Mouse (Mus musculus): ENCODE data around the gene Vip. TPM values are rescaled to one million over a fixed set of nuclear protein-coding genes. Genes with fewer than 3 reads are reported as not detected.
A peak's percentile ranks its signal among the peaks of the same experiment; 100 is the strongest.

Gene Vip
- total RNA-seq (2017): not detected in 2 replicates

- no peak for ATAC-seq (ENCODE audit: extremely low read depth, insufficient number of reproducible peaks, low FRiP score, poor library complexity, severe bottlenecking)
Measured at GRCm38 (mm10) chr10:5639112-5639511, at the start of gene Vip. Gene Vip (plus strand): TSS chr10:5639218.

- no peak for ATAC-seq (ENCODE audit: extremely low read depth, insufficient number of reproducible peaks, low FRiP score, poor library complexity, severe bottlenecking)
Measured at GRCm38 (mm10) chr10:5591061-5591460, 48.0 kb upstream of the Vip start.

DNA sequence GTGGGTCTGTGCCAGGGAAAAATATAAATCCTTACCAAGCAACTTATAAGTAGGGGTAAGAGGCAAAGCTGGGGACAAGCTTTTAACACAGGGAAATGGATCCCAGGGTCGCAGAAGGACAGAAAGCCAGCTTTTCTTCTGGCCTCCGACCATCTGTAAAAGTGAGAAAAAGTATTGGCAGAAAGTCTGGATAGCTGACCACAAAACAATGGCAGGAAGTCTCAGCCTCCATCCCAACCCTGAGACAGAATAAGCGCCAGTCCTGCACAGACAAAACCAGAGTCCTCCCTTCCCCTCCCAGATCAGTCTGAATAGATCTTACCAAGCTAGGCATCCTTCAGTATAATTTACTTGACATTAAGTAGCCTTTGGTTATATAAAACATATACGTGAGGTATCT lies 47.0 kb upstream of the Vip start:
- no peak for ATAC-seq (ENCODE audit: extremely low read depth, insufficient number of reproducible peaks, low FRiP score, poor library complexity, severe bottlenecking)

- no peak for ATAC-seq (ENCODE audit: extremely low read depth, insufficient number of reproducible peaks, low FRiP score, poor library complexity, severe bottlenecking)
Measured at GRCm38 (mm10) chr10:5593464-5593863, 45.6 kb upstream of the Vip start, which contains the start of gene Myct1. Gene Myct1 (plus strand): TSS chr10:5593775.

DNA sequence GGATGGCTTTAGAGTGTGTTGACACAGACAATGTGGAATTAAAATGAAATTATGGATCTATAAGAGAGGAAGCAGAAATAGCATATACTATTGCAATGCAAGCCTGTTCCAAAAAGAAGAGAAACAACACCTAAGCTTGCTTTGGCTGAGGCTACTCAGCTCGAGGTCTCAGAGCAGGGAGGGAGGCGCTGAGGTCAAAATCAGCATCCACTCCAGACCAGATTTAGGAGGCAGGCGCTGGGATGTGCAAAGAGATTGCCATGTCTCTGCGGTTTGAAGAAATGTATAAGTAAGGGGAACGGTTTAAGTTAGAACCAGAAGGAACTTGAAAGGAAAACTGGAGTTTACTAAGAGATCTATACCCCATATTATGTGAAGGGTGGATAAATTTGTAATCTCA lies 44.6 kb upstream of the Vip start:
- no peak for ATAC-seq (ENCODE audit: extremely low read depth, insufficient number of reproducible peaks, low FRiP score, poor library complexity, severe bottlenecking)

- no peak for ATAC-seq (ENCODE audit: extremely low read depth, insufficient number of reproducible peaks, low FRiP score, poor library complexity, severe bottlenecking)
Measured at GRCm38 (mm10) chr10:5596559-5596958, 42.5 kb upstream of the Vip start.

- 0 out of 2 replicates have a peak, but pooled peaks have one; percentile 33 for ATAC-seq (ENCODE audit: extremely low read depth, insufficient number of reproducible peaks, low FRiP score, poor library complexity, severe bottlenecking)
Measured at GRCm38 (mm10) chr10:5600123-5600522, 38.9 kb upstream of the Vip start.

GRCm38 (mm10) chr10:5603512-5603911 lies 35.5 kb upstream of the Vip start:
- ATAC-seq (ENCODE audit: extremely low read depth, insufficient number of reproducible peaks, low FRiP score, poor library complexity, severe bottlenecking): no peak

GRCm38 (mm10) chr10:5604371-5604770 lies 34.6 kb upstream of the Vip start:
- no peak for ATAC-seq (ENCODE audit: extremely low read depth, insufficient number of reproducible peaks, low FRiP score, poor library complexity, severe bottlenecking)

GRCm38 (mm10) chr10:5608874-5609273 lies 30.1 kb upstream of the Vip start:
- ATAC-seq (ENCODE audit: extremely low read depth, insufficient number of reproducible peaks, low FRiP score, poor library complexity, severe bottlenecking): no peak

- ATAC-seq (ENCODE audit: extremely low read depth, insufficient number of reproducible peaks, low FRiP score, poor library complexity, severe bottlenecking): no peak
Measured at GRCm38 (mm10) chr10:5615186-5616040, 23.6 kb upstream of the Vip start.

- ATAC-seq (ENCODE audit: extremely low read depth, insufficient number of reproducible peaks, low FRiP score, poor library complexity, severe bottlenecking): no peak
Measured at GRCm38 (mm10) chr10:5626268-5626667, 12.8 kb upstream of the Vip start.

GRCm38 (mm10) chr10:5633672-5634200 lies 5.3 kb upstream of the Vip start:
- ATAC-seq (ENCODE audit: extremely low read depth, insufficient number of reproducible peaks, low FRiP score, poor library complexity, severe bottlenecking): no peak

GRCm38 (mm10) chr10:5634336-5634735 lies 4.7 kb upstream of the Vip start:
- no peak for ATAC-seq (ENCODE audit: extremely low read depth, insufficient number of reproducible peaks, low FRiP score, poor library complexity, severe bottlenecking)

DNA sequence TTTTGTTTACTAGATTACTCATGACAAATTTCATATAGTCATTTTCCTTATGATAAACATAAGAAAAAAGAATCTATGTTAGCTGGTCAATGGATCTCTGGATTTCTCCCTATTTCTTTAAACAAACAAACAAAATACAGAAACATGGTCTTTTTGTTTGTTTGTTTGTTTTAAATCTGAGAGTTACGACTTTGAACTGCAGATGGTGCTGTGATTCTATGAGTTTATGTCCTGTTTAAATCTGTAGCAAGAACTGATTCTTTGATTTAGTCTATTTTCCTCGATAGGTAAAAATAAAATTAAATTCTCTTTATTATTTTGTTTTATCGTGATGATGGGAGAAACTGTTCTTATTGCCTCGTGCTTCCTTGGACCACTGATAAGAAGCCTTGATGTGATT lies 1.7 kb upstream of the Vip start:
- ATAC-seq (ENCODE audit: extremely low read depth, insufficient number of reproducible peaks, low FRiP score, poor library complexity, severe bottlenecking): no peak

- no peak for ATAC-seq (ENCODE audit: extremely low read depth, insufficient number of reproducible peaks, low FRiP score, poor library complexity, severe bottlenecking)
Measured at GRCm38 (mm10) chr10:5681275-5681674, 42.3 kb downstream of the Vip start.

GRCm38 (mm10) chr10:5685608-5686007 lies 46.6 kb downstream of the Vip start:
- ATAC-seq (ENCODE audit: extremely low read depth, insufficient number of reproducible peaks, low FRiP score, poor library complexity, severe bottlenecking): no peak

- no peak for ATAC-seq (ENCODE audit: extremely low read depth, insufficient number of reproducible peaks, low FRiP score, poor library complexity, severe bottlenecking)
Measured at GRCm38 (mm10) chr10:5694351-5694750, 55.3 kb downstream of the Vip start.

Data from neutrophil, adult 5-6 weeks (primary cell).